ENCODE assay signal across 19 mouse cellular contexts in the genomic region with DNA sequence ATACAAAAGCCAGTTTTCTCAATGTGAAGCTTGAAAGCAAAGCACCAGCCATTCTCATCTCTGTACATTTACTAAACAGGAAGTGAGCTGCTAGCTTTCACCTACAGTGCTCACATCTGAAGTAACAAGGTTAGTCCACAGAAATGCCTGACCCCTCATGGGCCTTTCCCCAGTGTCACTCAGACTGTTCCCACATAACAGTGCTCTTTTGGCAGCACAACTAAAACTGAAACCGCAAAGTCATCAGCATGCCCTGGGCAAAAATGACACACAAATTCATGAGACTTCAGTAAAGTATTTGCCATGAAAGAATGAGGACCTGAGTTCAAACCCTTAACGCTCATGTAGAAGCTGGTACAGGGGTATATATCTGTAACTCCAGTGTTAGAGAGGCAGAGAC. TPM values are rescaled to one million over a fixed set of nuclear protein-coding genes. Genes with fewer than 3 reads are reported as not detected.
A peak's percentile ranks its signal among the peaks of the same experiment; 100 is the strongest.
DNase-seq lines count a peak whose midpoint lies in the region; ATAC-seq and TF ChIP-seq lines count a peak whose summit lies in the region.
"Had no signal": no experiment of that assay in that cellular context is flagged by ENCODE, and none has a peak within 500 bp of the region (broad histone marks: within the 10 kb centered on the region; RNA-seq: fewer than 3 reads in every experiment).

No protein-coding gene starts in this region.

- in situ Hi-C loops in CH12.LX (cut with MboI; ENCODE audit: low pct_ligation_motif_present, low pct_unique_long_range_greater_than_20kb, low sequenced_read_pairs) = no loop called here

- no peak for TF ChIP-seq POLR2A in CH12.LX (IDR thresholded peaks at IDR 0.05; ENCODE audit: low read depth, low read length)

- TF ChIP-seq RAD21 in CH12.LX (IDR thresholded peaks at IDR 0.05; ENCODE audit: low read depth, low read length) = no peak

- WGBS in lung, postnatal 0 days = 100% methylated on average over 2 of the region's 2 CpGs

- no peaks in the 10 kb centered on the region for H3K79me2 ChIP-seq in CH12.LX (replicated peaks; ENCODE audit: control insufficient read depth, extremely low read depth, insufficient read depth, poor library complexity, severe bottlenecking)

- H3K4me1 ChIP-seq in CH12.LX (ENCODE audit: control insufficient read depth in 1 of 2, insufficient read depth in 2 of 2) = peaks cover 6 to 17% of the 10 kb centered on the region in 2 experiments; a peak in 3 of 4 replicates
- H3K4me1 ChIP-seq in lung, postnatal 0 days (ENCODE audit: insufficient read depth, low read depth, low read length) = no peaks in the 10 kb centered on the region

- H3K27ac ChIP-seq in CH12.LX (ENCODE audit: insufficient read depth, low read depth) = no peak overlapping the region
- no peak overlapping the region for H3K27ac ChIP-seq in lung, postnatal 0 days (ENCODE audit: low read length)

- no peak for TF ChIP-seq EP300 in CH12.LX (IDR thresholded peaks at IDR 0.05; ENCODE audit: low read length)
- TF ChIP-seq EP300 in lung, postnatal 0 days (IDR thresholded peaks at IDR 0.05) = no peak

- H3K9ac ChIP-seq in CH12.LX (ENCODE audit: insufficient read depth, low read depth) = no peak overlapping the region
- no peak overlapping the region for H3K9ac ChIP-seq in lung, postnatal 0 days (replicated peaks; ENCODE audit: low read depth)

- no peaks in the 10 kb centered on the region for H3K9me3 ChIP-seq in CH12.LX (replicated peaks; ENCODE audit: low read length)
- H3K9me3 ChIP-seq in lung, postnatal 0 days (ENCODE audit: low read length) = no peaks in the 10 kb centered on the region
- H3K9me3 ChIP-seq: G1E had no signal

- dilution Hi-C loops in CH12.LX (cut with MboI; ENCODE audit: extremely low pct_ligation_motif_present, extremely low pct_unique_long_range_greater_than_20kb, low sequenced_read_pairs) = no loop called here

- DNase-seq in heart, adult 11 months = peak; percentile 36
- DNase-seq in heart, adult 8-10 months (ENCODE audit: low spot score) = no peak
- DNase-seq in A20 (ENCODE audit: low read depth, low spot score) (peak; percentile 14), CH12.LX (ENCODE audit: extremely low read depth) (peak; percentile 60)
- no peak for DNase-seq in lung, postnatal 0 days (ENCODE audit: low spot score)
- no peak for DNase-seq in urinary bladder, postnatal 14 days (ENCODE audit: low spot score)
- DNase-seq: adrenal gland, postnatal 10 days; adrenal gland, postnatal 25 days; B cell, adult 2 months; cerebellum, adult 11 months; cerebellum, adult 11-12 months; cerebellum, adult 18-20 months; cerebellum, adult 2 months; cerebellum, adult 8-10 months had no signal

- no peak for TF ChIP-seq CTCF in CH12.LX (conservative IDR thresholded peaks at IDR 0.05 in 1 of 2, IDR thresholded peaks at IDR 0.05 in 1 of 2; ENCODE audit: low read depth in 2 of 2, low read length in 2 of 2)
- no peak for TF ChIP-seq CTCF in lung, postnatal 0 days (IDR thresholded peaks at IDR 0.05)

- peak overlapping the region; percentile 2; the same call in 1 of the 2 replicates for H3K4me2 ChIP-seq in CH12.LX (ENCODE audit: insufficient read depth, low read depth, poor library complexity, severe bottlenecking)
- H3K4me2 ChIP-seq in lung, postnatal 0 days (replicated peaks; ENCODE audit: low read depth, low read length) = no peak overlapping the region

- no peak for ATAC-seq in lung, postnatal 0 days
- ATAC-seq: activated CD4-positive, CD25-positive, alpha-beta regulatory T cell, adult 4 months; CD4-positive, CD25-positive, alpha-beta regulatory T cell, adult 4 months; Patski had no signal

- no peaks in the 10 kb centered on the region for H3K36me3 ChIP-seq in CH12.LX (replicated peaks in 1 of 2; ENCODE audit: control insufficient read depth in 1 of 2, insufficient read depth in 1 of 2, low read length in 1 of 2)
- H3K36me3 ChIP-seq in lung, postnatal 0 days (ENCODE audit: insufficient read depth, low read length) = no peaks in the 10 kb centered on the region

- H3K4me3 ChIP-seq in CH12.LX (replicated peaks in 1 of 3; ENCODE audit: low read depth in 2 of 3, low read length in 2 of 3, poor library complexity in 1 of 3) = no peak overlapping the region
- H3K4me3 ChIP-seq in lung, postnatal 0 days (ENCODE audit: low read depth, low read length) = no peak overlapping the region

- no peaks in the 10 kb centered on the region for H3K27me3 ChIP-seq in CH12.LX (replicated peaks)
- no peaks in the 10 kb centered on the region for H3K27me3 ChIP-seq in lung, postnatal 0 days (replicated peaks; ENCODE audit: insufficient read depth, low read length)
- H3K27me3 ChIP-seq: Patski had no signal

TF ChIP-seq in CH12.LX, 34 proteins besides CTCF, POLR2A, EP300 and RAD21:
- TF ChIP-seq ELF1 (IDR thresholded peaks at IDR 0.05; ENCODE audit: low read depth, low read length) (peak; percentile 47; the same call in 1 of the 2 replicates), USF2 (conservative IDR thresholded peaks at IDR 0.05; ENCODE audit: low read depth, low read length) (no peak), BHLHE40 (IDR thresholded peaks at IDR 0.05; ENCODE audit: low read depth, low read length) (0 out of 2 replicates have a peak, but pooled peaks have one; percentile 25), ETS1 (conservative IDR thresholded peaks at IDR 0.05; ENCODE audit: low read depth, low read length) (peak; percentile 42; the same call in 1 of the 2 replicates), MYC (IDR thresholded peaks at IDR 0.05; ENCODE audit: low read depth, low read length) (no peak), MAFK (IDR thresholded peaks at IDR 0.05; ENCODE audit: insufficient replicate concordance, low read length) (peak; percentile 42; the same call in 1 of the 2 replicates), HCFC1 (IDR thresholded peaks at IDR 0.05; ENCODE audit: low read depth, low read length) (no peak), UBTF (IDR thresholded peaks at IDR 0.05; ENCODE audit: low read depth, low read length) (no peak), NRF1 (IDR thresholded peaks at IDR 0.05; ENCODE audit: low read depth, low read length) (no peak), IRF4 (IDR thresholded peaks at IDR 0.05; ENCODE audit: low read depth, low read length) (peak; percentile 74; the same call in 1 of the 2 replicates), MEF2A (IDR thresholded peaks at IDR 0.05; ENCODE audit: borderline replicate concordance, low read depth, low read length) (peak; percentile 69; the same call in 1 of the 2 replicates), SIN3A (IDR thresholded peaks at IDR 0.05; ENCODE audit: low read length) (no peak)

RNA-seq across cellular contexts. Expression of gene Lmbr1, which starts 55.7 kb away (rescaled TPM):
- 10 to 100 TPM; 10.7 to 18.2 (median 12.4) TPM for total RNA-seq in heart, adult 8-10 months (2022)
- not detected in 2 replicates for total RNA-seq in CH12.LX (2012; rRNA removed)
- not detected in 2 replicates for total RNA-seq in CH12.LX (2014; rRNA removed)
- polyA plus RNA-seq in CH12.LX (2012; ENCODE audit: insufficient read length, low read depth) = not detected in 2 replicates
- 14.0 and 16.1 TPM in 2 replicates for polyA plus RNA-seq in lung, postnatal 0 days (2015; fragmentation: Nextera tagmentation; extraction: Ambion mirVana)
- total RNA-seq: MEL had no signal

Comparison
In these comparisons a context has a peak if more than half of its experiments do, and no peak if none do; other contexts are left out.
1. DNase-seq: peak in heart, adult 11 months (single experiment), A20 (single experiment) and CH12.LX (single experiment); none in heart, adult 8-10 months (single experiment), lung, postnatal 0 days (single experiment) and urinary bladder, postnatal 14 days (single experiment).
2. RNA of gene Lmbr1, which starts 55.7 kb away (total RNA-seq): 10.7 to 18.2 TPM in heart, adult 8-10 months; not detected in CH12.LX; every median in the first group is over 10 times any median in the second.